Mouse (Mus musculus) left cerebral cortex, adult 9 months (tissue): ENCODE data around the gene Dnajb5.
"Not testable (repeated sequence)": the region's sequence is repeated elsewhere in the genome, so short reads cannot be mapped to it uniquely, and the experiment has no call there.

Source experiments
- DNase-seq, 2 experiments: peaks; one replicate each; pipeline ENCODE4 v3.0.0; 2022; ENCODE audit warnings: low spot score in 2 of 2

The Dnajb5 gene

GRCm38 (mm10) chr4:42965039-42965719 lies 15.6 kb downstream of the Dnajb5 start:
- DNase-seq = peak in 1 of 2 experiments; percentile 72

DNA sequence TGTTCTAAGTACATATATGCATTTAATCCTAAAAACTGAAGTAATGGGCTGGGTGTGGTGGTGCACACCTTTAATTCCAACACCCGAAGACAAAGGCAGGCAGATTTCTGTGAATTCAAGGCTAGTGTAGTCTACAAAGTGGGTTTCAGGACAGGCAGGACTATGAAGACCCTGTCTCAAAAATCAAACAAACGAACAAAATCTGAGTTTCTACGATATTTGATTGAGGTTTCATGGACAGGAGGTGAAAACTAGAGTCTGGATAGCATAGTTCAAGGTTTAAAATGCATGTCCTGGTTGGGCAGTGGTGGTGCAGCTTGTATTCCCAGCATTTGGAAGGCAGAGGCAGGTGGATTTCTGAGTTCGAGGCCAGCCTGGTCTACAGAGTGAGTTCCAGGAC lies 19.7 kb downstream of the Dnajb5 start, which contains the start of gene 1700022I11Rik:
Gene 1700022I11Rik (plus strand): TSS at position 301 of the 400 bp plus-strand sequence.
- no peak for DNase-seq

- no peak for DNase-seq
These were observed 23.3 kb downstream of the Dnajb5 start for GRCm38 (mm10) chr4:42972952-42973351.

- DNase-seq = no peak
These were observed 24.3 kb downstream of the Dnajb5 start for GRCm38 (mm10) chr4:42973868-42974267.

DNA sequence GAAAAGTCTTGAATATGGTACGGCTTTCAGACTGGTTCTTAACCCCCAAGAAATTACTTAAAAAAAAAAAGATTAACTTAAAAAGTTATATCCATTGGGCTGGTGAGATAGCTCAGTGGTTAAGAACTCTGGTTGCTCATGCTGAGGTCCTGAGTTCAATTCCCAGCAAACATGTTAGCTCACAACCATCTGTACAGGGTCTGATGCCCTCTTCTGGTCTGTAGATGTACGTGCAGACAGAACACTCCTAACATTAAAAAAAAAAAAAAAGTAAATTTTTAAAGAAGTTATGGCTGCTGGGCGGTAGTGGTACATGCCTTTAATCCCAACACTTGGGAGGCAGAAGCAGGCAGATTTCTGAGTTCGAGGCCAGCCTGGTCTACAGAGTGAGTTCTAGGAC lies 28.4 kb downstream of the Dnajb5 start:
- no peak for DNase-seq

DNA sequence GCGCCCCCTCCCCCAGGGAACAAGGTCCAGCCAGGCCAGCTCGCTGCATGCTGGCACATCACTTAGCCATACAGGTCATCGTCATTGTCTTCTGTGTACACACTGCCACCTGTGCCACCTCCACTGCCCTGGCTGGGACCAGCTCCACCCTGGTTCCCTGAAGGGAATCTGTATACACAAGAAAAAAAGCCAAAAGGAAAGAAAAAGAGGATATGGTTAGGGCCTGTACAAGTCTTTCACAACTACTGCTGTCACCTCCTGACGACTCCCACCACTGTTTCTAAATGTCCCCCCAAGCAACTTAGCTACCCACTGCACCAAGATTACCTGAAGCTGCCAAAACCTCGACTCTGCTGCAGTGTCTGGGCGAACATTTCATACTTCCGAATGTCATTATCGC lies 30.9 kb downstream of the Dnajb5 start:
- DNase-seq = not testable (repeated sequence)

- DNase-seq = no peak
These were observed 38.7 kb downstream of the Dnajb5 start for GRCm38 (mm10) chr4:42988296-42988695.

DNA sequence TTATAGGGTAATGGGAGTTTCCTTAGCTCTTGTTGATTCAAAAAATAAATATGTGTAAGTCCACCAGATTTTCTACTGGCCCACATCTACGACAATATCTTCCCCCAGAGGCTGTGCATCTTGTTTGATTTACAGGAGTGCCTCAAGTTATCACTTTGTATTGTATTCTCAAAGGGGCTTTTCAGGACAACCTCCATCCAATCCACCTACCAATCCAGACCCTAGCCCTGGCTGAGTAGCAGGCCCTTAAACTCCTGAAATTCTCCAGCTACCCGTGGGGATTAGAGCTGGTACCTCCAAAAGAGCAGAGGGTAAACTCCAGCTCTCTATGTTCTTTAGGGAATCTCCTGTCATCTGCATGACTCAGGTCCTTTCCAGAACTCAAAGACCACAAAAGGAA lies 48.4 kb downstream of the Dnajb5 start:
- no peak for DNase-seq

DNA sequence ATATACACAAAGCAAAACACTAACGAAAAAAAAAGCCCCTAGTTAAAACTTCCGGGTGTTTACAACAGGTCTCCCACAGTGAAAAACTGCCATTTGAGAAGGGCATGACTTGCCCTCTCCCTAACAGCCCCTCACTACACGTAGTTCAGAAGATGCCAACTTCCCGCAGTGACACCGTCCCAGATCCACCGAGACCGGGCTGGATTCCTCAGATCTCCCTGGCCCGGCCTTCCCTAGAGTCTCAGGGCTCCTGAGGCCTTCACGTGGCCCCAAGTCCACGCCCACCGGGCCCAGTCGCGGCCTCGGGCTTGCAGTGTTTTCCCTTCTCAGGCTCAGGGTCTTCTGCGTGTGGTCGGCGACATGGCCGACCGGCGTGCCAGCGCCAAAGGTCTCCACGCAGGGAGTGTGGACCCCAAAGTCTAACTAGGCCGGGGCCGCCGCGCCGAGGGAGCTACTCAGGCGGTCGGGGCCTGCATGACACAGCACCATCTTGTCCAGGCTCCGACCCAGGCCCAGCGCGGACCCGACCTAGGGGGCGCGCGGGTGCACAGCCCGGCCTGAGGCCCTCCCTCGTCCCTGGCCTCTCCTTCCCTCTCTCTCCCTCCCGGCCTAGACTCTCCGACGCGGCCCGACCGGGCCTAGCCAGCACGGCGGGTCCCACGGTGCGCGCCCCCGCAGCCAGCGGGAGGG lies 50.0 kb downstream of the Dnajb5 start:
- peak in 1 of 2 experiments; percentile 65 for DNase-seq

- DNase-seq = peak; percentile 99
These were observed 50.8 kb downstream of the Dnajb5 start, which contains the start of gene Vcp for GRCm38 (mm10) chr4:43000141-43000986. Gene Vcp, minus strand, starts transcription at chr4:43000507.

DNA sequence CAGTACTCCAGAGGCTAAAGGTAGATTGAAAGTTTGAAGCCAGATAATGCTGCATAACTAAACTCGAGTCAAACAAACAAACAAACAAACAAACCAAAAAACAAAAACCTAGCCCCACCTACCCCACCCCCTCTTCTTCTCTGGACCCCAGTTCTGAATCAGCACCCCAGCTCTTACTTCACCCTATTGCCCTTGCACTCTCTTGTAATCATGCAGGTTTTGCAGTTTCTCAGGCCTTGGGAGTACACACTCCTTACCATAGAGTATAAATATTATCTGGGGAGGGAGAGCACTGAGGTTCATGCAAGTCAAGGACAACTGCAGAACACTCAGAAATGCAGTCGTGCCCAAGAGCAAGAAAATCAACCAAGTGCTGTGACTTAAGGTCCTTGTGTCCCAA lies 51.7 kb downstream of the Dnajb5 start:
- no peak for DNase-seq

DNA sequence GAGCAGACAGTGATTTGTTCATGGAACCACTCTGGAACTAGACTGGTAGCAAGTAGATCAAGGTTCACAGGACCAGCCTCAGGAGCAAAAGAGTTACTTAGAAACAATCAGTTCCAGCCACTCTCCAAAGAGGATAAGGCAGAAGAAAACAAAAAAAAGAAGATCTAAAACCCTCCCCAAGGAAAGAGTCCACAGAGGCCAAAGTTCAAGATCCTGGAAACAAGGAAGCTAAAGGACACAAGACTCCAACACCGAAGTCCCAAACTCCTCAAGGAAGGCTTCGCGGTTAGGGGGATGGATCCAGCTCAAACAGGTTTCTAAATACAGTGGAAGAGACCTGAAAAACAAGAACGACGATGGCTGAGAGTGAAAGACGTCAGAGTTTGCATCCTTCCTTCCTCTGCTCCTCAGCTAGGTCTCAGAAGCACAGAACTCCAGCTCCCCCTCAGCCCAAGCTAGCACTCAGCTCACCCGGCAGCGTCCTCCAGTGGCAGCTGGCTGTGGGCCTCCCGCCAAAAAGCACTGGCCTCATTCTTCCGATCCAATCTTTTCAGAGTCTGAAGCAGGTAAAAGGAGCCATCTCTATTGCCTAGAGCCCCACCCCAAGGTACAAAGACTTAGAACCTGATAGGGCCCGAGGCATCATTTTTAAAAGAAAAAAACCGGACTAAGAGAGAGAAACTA lies 53.3 kb downstream of the Dnajb5 start:
- no peak for DNase-seq

DNA sequence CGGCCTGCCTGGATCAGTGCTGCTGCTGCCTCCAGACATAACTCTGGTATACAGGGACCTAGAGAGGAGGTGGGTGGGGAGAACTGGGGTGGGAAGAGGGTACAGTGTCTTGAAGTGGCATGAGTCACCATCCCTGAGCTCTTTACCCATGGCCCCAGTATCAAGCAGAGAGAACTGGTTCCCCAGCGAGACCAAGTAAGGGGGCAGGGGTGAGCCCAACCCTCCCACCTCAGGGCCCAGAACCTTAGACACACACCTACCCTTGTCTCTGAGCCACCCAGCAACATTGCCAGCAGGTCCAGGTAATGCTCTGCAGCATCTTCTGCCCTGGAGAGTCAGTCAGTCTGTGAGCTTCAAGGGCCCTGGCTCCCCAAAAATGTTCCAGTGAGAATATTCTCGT lies 55.3 kb downstream of the Dnajb5 start:
- no peak for DNase-seq

DNA sequence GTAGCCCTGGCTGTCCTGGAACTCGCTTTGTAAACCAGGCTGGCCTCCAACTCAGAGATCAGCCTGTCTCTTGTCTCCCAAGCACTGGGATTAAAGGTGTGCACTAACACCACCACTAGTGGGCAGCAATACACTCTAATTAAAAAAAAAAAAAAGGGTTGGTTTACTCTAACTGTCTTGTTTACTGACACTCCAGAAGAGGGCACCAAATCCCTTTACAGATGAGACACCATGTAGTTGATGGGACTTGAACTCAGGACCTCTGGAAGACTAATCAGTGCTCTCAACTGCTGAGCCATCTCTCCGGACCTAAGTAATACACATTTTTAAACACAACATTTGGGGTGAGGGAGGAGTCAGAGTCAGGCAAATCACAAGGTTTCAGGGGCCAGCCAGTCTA lies 56.2 kb downstream of the Dnajb5 start:
- DNase-seq = no peak
